ENCODE assay signal across 17 mouse cellular contexts in genomic region chr2:28978461-28978860, GRCm38 (mm10).
"Had no signal": no experiment of that assay in that cellular context is flagged by ENCODE, and none has a peak within 500 bp of the region (broad histone marks: within the 10 kb centered on the region; RNA-seq: fewer than 3 reads in every experiment).

No protein-coding gene starts in this region.

- ATAC-seq: liver, postnatal 0 days; lung, postnatal 0 days; midbrain, embryonic 13.5 days had no signal

- H3K4me3 ChIP-seq: limb, embryonic 12.5 days; limb, embryonic 15.5 days; midbrain, embryonic 13.5 days; myocyte; neural tube, embryonic 15.5 days had no signal

- H3K27ac ChIP-seq: limb, embryonic 12.5 days; limb, embryonic 15.5 days; liver, embryonic 14.5 days; macrophage; midbrain, embryonic 13.5 days; neural tube, embryonic 15.5 days had no signal

- H3K4me2 ChIP-seq: limb, embryonic 12.5 days; limb, embryonic 15.5 days; liver, embryonic 11.5 days; lung, embryonic 14.5 days; midbrain, embryonic 13.5 days; neural tube, embryonic 15.5 days had no signal

- H3K9me3 ChIP-seq: limb, embryonic 12.5 days; limb, embryonic 15.5 days; midbrain, embryonic 13.5 days; neural tube, embryonic 15.5 days had no signal

- H3K9ac ChIP-seq: limb, embryonic 12.5 days; limb, embryonic 15.5 days; liver, embryonic 14.5 days; liver, postnatal 0 days; lung, embryonic 14.5 days; midbrain, embryonic 13.5 days; neural tube, embryonic 15.5 days had no signal

- H3K36me3 ChIP-seq: limb, embryonic 12.5 days; limb, embryonic 15.5 days; midbrain, embryonic 13.5 days; neural tube, embryonic 15.5 days had no signal

- DNase-seq: kidney, adult 9 months; kidney, postnatal 14 days; kidney, postnatal 4 days; left cerebral cortex, postnatal 4 days; liver, postnatal 0 days; lung, embryonic 14.5 days; thymus, adult 18-20 months; thymus, postnatal 36 days had no signal
